Mouse (Mus musculus) midbrain, embryonic 11.5 days (tissue): Measurements from ENCODE around the gene Thumpd2. TPM values are rescaled to one million over a fixed set of nuclear protein-coding genes. Genes with fewer than 3 reads are reported as not detected.

Source experiments
- ATAC-seq: fragments of 200-750 bp; cut with Nextera tagmentation; 2 replicates; pipeline ENCODE4 v1.8.0; 2017; ENCODE audit warnings: moderate TSS enrichment, moderate library complexity; ENCODE audit not compliant: low FRiP score
- DNase-seq: peaks from one replicate; pipeline ENCODE4 v3.0.0; 2015; ENCODE audit warnings: low spot score; ENCODE audit errors: missing footprints
- H3K27ac ChIP-seq: fragments of 300-500 bp; sonication (generic); 2 replicates; pipeline ENCODE4 v1.5.1; 2014; ENCODE audit warnings: low read depth, low read length
- H3K27me3 ChIP-seq: fragments of 300-500 bp; sonication (generic); 2 replicates; pipeline ENCODE4 v1.6.1; 2014; ENCODE audit warnings: mild to moderate bottlenecking, low read length, moderate library complexity, mixed read lengths; ENCODE audit not compliant: control insufficient read depth, insufficient read depth
- H3K36me3 ChIP-seq: fragments of 300-500 bp; sonication (generic); 2 replicates; pipeline ENCODE4 v1.6.1; 2014; ENCODE audit warnings: mild to moderate bottlenecking, low read length, moderate library complexity, mixed read lengths; ENCODE audit not compliant: control insufficient read depth, insufficient read depth
- H3K4me1 ChIP-seq: fragments of 300-500 bp; sonication (generic); 2 replicates; pipeline ENCODE4 v1.6.1; 2014; ENCODE audit warnings: low read length; ENCODE audit not compliant: control insufficient read depth, insufficient read depth
- H3K4me2 ChIP-seq: fragments of 300-500 bp; sonication (generic); 2 replicates; pipeline ENCODE4 v1.6.1; 2014; ENCODE audit warnings: mild to moderate bottlenecking, moderate library complexity
- H3K4me3 ChIP-seq: fragments of 300-500 bp; sonication (generic); 2 replicates; pipeline ENCODE4 v1.5.1; 2014; ENCODE audit warnings: low read depth, low read length
- H3K9ac ChIP-seq: fragments of 300-500 bp; sonication (generic); 2 replicates; pipeline ENCODE4 v1.6.1; 2014; ENCODE audit warnings: low read length
- H3K9me3 ChIP-seq: fragments of 300-500 bp; sonication (generic); 2 replicates; pipeline ENCODE4 v1.6.1; 2016; ENCODE audit warnings: low read length; ENCODE audit not compliant: control insufficient read depth
- WGBS: fragments of 180-500 bp; shearing (Covaris S2); extraction: QIAGEN DNeasy Blood & Tissue Kit; methylation state at CpG from one replicate; pipeline ENCODE4 v1.1.7; 2014; 5-methylcytosine and 5-hydroxymethylcytosine counted together
- polyA plus RNA-seq: library from polyadenylated mRNA; unstranded; fragments of >200 nt; fragmentation: Nextera tagmentation; extraction: Ambion mirVana; gene quantifications from 2 replicates; pipeline ENCODE4 v1.2.1, GENCODE M21; 2014

The Thumpd2 gene
- polyA plus RNA-seq, 1 experiment from 2014 or later: 14.4 TPM

DNA sequence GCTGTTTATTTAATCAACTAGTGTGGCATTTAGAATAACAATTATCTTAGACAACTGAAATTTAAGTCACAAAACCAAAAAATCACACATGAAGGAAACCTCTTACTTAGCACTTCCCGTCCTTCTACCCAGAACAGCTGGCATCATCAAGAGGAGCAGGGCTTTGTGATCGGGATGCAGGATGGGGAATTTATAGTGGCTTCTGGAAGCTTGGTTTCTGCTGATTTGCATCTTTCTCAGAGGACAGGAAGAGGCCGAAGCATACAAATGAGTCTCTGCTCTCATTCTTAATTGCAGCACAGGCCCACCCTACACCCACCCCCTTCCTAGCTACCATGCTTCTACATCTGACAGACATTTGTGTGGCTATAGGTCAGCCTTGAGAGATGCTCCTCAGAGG, 20.5 kb downstream of the Thumpd2 start:
- Histone ChIP-seq H3K27ac (no peak overlapping the region), H3K4me1 (no peaks in the 10 kb centered on the region), H3K4me2 (no peak overlapping the region), H3K27me3 (no peaks in the 10 kb centered on the region), H3K9me3 (no peaks in the 10 kb centered on the region), H3K9ac (no peak overlapping the region), H3K4me3 (no peak overlapping the region), H3K36me3 (no peaks in the 10 kb centered on the region)
- WGBS: 92% methylated on average over 3 of the region's 3 CpGs
- ATAC-seq (no peak), DNase-seq (no peak)

- WGBS: 95% methylated on average over 2 of the region's 2 CpGs
- Histone ChIP-seq H3K4me3 (no peak overlapping the region), H3K4me2 (no peak overlapping the region), H3K27me3 (no peaks in the 10 kb centered on the region), H3K9me3 (no peaks in the 10 kb centered on the region), H3K4me1 (no peaks in the 10 kb centered on the region), H3K36me3 (no peaks in the 10 kb centered on the region), H3K9ac (no peak overlapping the region), H3K27ac (no peak overlapping the region)
- ATAC-seq (no peak), DNase-seq (no peak)
Measured at GRCm38 (mm10) chr17:81041662-81042061, 23.2 kb downstream of the Thumpd2 start.

DNA sequence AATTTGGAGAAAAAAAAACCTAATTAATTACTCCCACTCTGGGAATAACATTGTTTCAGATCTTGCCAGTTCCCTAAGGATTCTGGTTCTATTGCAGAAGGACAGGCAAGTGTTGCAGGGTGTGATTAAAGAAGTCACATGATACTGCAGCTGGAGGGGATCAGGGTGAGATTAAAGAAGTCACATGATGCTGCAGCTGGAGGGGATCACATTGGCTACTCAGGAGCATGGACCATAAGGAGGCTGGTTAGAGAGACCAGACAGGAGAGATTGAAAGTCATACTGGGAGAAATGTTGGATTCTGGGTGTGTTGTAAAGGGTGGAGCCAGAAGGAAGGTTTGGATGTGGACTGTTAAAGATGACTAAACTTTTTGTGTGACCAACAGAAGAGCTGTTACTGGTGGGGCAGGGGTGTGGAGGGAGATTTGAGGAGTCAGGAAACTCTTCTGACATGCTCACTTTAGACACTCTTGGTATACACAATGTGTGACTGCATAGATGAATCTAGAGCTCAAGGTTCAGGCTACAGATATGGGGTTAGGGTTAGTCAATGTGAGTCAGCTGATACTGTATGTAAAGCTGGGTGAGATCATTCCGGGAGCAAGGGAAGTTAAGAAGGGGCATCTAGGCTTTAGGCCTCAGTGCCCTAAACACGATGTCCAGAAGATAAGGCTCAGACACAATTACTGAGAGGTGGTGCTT, 26.0 kb downstream of the Thumpd2 start:
- no peak for ATAC-seq
- 95% methylated on average over 2 of the region's 2 CpGs for WGBS

DNA sequence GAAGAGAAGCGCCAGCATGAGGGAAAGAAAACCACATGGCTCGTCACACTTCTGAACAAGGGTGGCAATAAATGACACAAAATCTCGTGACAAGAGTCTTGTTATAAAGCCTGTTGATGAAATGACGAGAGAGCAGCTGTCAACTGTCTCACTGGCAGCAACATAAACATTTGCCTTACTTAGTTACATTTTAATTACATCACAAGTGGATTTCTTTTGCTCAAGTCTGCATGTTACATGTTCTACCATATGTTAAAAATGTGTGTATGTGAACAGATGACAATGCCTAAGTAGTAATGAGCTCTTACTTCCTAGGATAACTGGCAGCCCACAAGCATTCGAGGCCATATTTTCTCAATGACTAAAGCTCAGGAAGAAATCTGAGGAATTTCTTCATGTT, 29.5 kb downstream of the Thumpd2 start:
- H3K9me3 ChIP-seq: no peaks in the 10 kb centered on the region
- no peak overlapping the region for H3K4me2 ChIP-seq
- no peak overlapping the region for H3K9ac ChIP-seq
- DNase-seq: no peak
- no peaks in the 10 kb centered on the region for H3K36me3 ChIP-seq
- H3K4me3 ChIP-seq: no peak overlapping the region
- H3K27me3 ChIP-seq: no peaks in the 10 kb centered on the region
- 94% methylated on average over 5 of the region's 5 CpGs for WGBS
- H3K4me1 ChIP-seq: no peaks in the 10 kb centered on the region
- no peak overlapping the region for H3K27ac ChIP-seq
- ATAC-seq: no peak

More for the DNA sequence above, 26.0 kb downstream of the Thumpd2 start:
- DNase-seq: no peak
- Histone ChIP-seq H3K9ac (no peak overlapping the region), H3K36me3 (no peaks in the 10 kb centered on the region), H3K27ac (no peak overlapping the region), H3K4me1 (no peaks in the 10 kb centered on the region), H3K4me3 (no peak overlapping the region), H3K27me3 (no peaks in the 10 kb centered on the region), H3K9me3 (no peaks in the 10 kb centered on the region), H3K4me2 (no peak overlapping the region)

GRCm38 (mm10) chr17:81032957-81033356, 31.9 kb downstream of the Thumpd2 start:
- H3K27ac ChIP-seq: no peak overlapping the region
- no peak overlapping the region for H3K4me2 ChIP-seq
- no peaks in the 10 kb centered on the region for H3K27me3 ChIP-seq
- H3K36me3 ChIP-seq: no peaks in the 10 kb centered on the region
- 79% methylated on average over 2 of the region's 2 CpGs for WGBS
- H3K4me3 ChIP-seq: no peak overlapping the region
- no peak for ATAC-seq
- no peaks in the 10 kb centered on the region for H3K4me1 ChIP-seq
- no peak overlapping the region for H3K9ac ChIP-seq
- no peaks in the 10 kb centered on the region for H3K9me3 ChIP-seq
- DNase-seq: no peak

DNA sequence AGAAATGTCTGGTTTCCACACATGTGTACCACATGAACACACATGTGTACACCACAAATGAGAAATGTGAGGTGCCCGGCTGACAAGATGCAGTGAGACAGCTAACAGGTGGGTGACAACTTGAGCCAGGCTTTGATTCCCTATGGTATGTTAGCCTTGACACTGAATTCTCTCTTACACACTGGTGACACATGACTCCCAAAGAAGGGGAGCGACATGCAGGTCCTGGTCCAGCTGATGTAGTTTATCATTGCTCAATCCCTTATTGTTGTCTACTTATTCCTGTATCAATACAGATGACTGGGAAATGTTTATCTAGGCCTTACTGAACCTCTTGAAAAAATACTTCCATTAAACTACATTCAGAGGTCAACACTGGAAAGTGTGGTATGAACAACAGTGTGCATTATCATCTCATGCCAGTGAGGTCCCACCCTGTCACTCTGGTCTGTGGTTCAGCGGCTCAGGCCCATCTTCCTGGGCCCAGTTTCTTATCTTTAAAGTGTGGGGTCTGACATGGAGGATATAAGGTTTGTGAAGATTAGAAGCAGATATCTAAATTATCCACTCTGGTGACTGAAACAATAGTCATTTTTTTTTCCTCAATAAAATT, 32.9 kb downstream of the Thumpd2 start:
- Histone ChIP-seq H3K9me3 (no peaks in the 10 kb centered on the region), H3K9ac (no peak overlapping the region), H3K36me3 (no peaks in the 10 kb centered on the region), H3K4me2 (no peak overlapping the region), H3K27ac (no peak overlapping the region), H3K4me1 (no peaks in the 10 kb centered on the region), H3K27me3 (no peaks in the 10 kb centered on the region), H3K4me3 (no peak overlapping the region)
- no peak for ATAC-seq
- WGBS: 95% methylated on average over 3 of the region's 3 CpGs
- no peak for DNase-seq

DNA sequence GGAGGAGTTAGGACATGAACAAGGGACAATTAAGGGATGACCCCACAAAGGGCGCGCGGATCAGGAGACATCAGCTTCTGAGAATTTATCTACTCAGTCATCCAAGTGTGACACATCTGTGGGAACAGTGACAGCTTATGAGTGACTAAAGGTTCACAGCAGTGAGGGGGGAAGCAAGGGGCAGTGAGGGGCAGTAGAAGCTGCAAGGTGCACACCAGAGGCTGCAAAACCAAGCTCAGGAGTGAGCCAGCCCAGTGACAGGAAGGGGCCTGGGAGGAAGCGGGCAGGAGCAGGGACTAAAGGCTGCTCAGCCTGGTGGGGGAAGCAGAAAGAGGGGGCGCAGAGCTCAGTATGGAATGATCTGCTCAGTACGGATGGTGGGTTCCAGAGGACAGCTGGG, 37.6 kb downstream of the Thumpd2 start:
- ATAC-seq (no peak), DNase-seq (no peak)
- no peak overlapping the region for H3K27ac ChIP-seq
- H3K27me3 ChIP-seq: no peaks in the 10 kb centered on the region
- WGBS: 95% methylated on average over 6 of the region's 6 CpGs
- no peak overlapping the region for H3K4me2 ChIP-seq
- no peaks in the 10 kb centered on the region for H3K4me1 ChIP-seq
- H3K9me3 ChIP-seq: no peaks in the 10 kb centered on the region
- H3K9ac ChIP-seq: no peak overlapping the region
- no peak overlapping the region for H3K4me3 ChIP-seq
- no peaks in the 10 kb centered on the region for H3K36me3 ChIP-seq

- WGBS: 63% methylated on average over 1 of the region's 1 CpGs
- no peaks in the 10 kb centered on the region for H3K4me1 ChIP-seq
- ATAC-seq: 0 out of 2 replicates have a peak, but pooled peaks have one; percentile 14
- no peak overlapping the region for H3K9ac ChIP-seq
- H3K36me3 ChIP-seq: no peaks in the 10 kb centered on the region
- H3K27me3 ChIP-seq: no peaks in the 10 kb centered on the region
- no peak overlapping the region for H3K4me2 ChIP-seq
- no peak for DNase-seq
- H3K9me3 ChIP-seq: no peaks in the 10 kb centered on the region
- H3K27ac ChIP-seq: no peak overlapping the region
- no peak overlapping the region for H3K4me3 ChIP-seq
Measured at GRCm38 (mm10) chr17:81017132-81017531, 47.8 kb downstream of the Thumpd2 start.

GRCm38 (mm10) chr17:81015814-81016447, 49.0 kb downstream of the Thumpd2 start:
- ATAC-seq: peak; percentile 57

More at GRCm38 (mm10) chr17:81015814-81016447, 49.0 kb downstream of the Thumpd2 start:
- WGBS: 55% methylated on average over 4 of the region's 4 CpGs
- peak; percentile 93 for DNase-seq
- H3K9me3 ChIP-seq: no peaks in the 10 kb centered on the region
- H3K9ac ChIP-seq: no peak overlapping the region
- no peak overlapping the region for H3K4me3 ChIP-seq
- H3K4me2 ChIP-seq: no peak overlapping the region
- H3K36me3 ChIP-seq: no peaks in the 10 kb centered on the region
- no peak overlapping the region for H3K27ac ChIP-seq
- H3K27me3 ChIP-seq: no peaks in the 10 kb centered on the region
- H3K4me1 ChIP-seq: no peaks in the 10 kb centered on the region
